Mouse (Mus musculus) gastrocnemius, postnatal 10 days (tissue): ENCODE data around the gene Sema6b. TPM values are rescaled to one million over a fixed set of nuclear protein-coding genes. Genes with fewer than 3 reads are reported as not detected.
A peak's percentile ranks its signal among the peaks of the same experiment; 100 is the strongest.
"Not testable (repeated sequence)": the region's sequence is repeated elsewhere in the genome, so short reads cannot be mapped to it uniquely, and the experiment has no call there.

Source experiments
- DNase-seq: peaks from one replicate; pipeline ENCODE4 v3.0.0; 2021; ENCODE audit warnings: mixed read lengths
- total RNA-seq, 2 experiments: library from RNA; stranded (reverse); gene quantifications; 2 replicates each; pipeline ENCODE4 v1.2.3; 2021

Gene Sema6b
- total RNA-seq, 2 experiments from 2014 or later = 14.4 to 14.7 TPM

DNA sequence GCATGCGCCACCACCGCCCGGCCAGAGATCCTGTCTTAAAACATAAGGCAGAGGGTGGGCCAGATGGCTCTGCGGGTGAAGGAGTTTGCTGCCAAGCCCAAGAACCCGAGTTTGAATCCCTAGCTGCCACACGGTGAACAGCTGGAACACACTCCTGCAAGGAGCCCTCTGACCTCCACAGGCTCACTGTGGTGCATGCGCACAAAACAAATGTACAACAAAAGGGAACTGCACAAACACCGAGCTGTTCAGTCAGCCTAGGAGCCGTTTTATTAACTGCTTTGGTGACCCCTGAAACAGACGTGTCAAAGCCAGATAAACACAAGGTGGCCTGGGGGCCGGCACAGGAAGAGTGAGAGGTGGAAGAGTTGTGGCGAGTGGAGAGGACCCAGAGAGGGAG, 20.7 kb downstream of the Sema6b start:
- DNase-seq = no peak

DNA sequence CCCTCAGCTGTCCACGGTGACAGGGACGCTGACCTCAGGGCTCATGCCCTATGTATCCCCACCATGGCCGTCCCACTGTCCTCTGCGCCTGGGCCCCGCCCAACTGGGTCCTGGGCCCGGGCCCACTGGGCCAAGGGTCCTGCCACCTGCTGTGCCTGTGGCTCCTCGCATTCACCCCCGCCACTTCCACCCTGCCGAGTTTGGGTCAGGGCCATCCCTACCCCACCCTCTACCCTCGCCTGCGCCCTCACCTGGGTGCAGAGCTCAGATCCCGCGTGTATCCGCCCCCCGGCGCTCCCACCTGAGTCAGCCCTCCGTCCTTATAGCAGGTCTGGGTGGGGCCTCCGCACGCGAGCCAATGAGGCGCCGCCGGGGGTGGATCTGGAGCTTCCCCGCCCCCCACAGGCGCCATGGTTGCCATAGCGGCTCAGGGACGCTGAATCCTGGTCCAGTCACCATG, 22.9 kb downstream of the Sema6b start, which contains the start of gene Plin5:
Gene Plin5, minus strand, starts transcription at position 346 of the 460 bp plus-strand sequence.
- peak; percentile 71 for DNase-seq

DNA sequence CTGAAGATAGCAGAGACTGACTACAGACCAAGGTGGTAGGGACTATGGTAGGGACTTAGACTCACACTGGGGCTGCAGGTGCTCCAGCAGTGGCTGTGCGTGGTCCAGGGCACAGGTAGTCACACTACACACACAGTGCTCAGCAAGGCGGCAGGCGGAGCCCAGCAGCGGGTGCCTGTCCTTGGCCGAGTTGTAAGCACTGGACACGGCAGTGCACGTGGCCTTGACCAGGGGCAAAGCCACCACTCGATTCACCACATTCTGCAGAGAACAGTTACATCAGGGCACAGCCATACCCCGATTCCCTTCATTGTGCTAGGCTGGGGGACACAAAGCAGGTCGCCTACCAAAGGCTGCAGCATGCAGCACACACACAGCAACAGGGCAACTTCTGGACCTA, 23.9 kb downstream of the Sema6b start:
- no peak for DNase-seq

DNA sequence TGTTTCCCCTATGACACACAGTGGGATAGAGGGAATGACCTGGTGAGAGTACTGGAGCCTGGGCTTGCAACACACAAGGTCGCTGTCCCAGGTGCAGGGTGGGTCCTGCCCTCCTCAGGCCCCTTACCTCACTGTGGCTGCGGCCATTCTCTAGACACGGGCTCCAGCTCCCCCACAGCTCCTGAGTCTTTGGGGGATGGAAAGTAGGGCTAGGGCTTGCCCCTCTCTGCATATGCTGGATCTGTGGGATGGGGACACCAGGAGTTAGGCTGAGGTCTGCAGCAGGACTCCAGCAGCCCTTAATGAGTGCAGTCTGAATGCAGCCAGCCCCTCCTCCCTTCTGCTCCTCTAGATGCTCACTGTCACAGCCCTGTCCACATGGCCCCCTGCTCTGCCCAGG, 27.4 kb downstream of the Sema6b start:
- DNase-seq = no peak

DNA sequence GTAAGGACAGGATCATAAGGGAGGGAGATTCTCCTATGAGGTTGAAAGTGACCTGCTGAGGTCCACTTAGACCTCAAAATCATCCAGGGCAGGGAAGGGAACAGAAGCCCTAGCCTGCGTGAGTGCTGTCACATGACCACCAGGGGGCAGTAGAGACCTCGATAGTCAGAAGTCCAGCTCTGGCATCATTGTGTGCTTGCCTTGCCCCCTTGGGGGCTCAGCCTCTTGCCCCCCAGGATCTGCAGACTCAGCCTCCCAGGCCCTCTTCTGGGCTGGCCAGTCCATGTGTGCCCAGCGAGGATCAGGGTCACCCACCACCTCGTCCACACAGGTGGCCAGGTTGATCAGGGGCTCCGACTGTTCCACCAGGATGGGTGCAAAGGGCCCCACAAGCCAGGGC, 28.3 kb downstream of the Sema6b start:
- peak; percentile 73 for DNase-seq

DNA sequence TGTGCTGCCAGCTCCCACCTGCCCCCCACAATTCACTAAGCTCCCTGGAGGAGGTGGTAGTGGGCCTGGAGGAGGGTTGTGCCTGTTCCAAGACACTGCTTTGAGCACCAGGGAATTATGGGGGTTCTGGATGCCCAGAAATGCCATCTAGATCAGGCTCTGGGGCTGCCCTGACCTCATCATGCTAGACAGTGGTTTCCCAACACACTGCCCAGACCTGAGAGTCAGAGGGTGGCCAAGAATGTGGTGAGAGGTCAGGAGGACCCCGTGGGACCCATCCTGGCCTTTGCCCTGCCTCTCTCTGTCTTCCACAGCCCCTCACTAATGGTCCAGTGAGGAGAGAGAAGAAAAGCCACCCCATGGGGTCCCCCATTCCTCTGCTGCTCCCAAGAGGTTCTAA, 29.1 kb downstream of the Sema6b start:
- no peak for DNase-seq

DNA sequence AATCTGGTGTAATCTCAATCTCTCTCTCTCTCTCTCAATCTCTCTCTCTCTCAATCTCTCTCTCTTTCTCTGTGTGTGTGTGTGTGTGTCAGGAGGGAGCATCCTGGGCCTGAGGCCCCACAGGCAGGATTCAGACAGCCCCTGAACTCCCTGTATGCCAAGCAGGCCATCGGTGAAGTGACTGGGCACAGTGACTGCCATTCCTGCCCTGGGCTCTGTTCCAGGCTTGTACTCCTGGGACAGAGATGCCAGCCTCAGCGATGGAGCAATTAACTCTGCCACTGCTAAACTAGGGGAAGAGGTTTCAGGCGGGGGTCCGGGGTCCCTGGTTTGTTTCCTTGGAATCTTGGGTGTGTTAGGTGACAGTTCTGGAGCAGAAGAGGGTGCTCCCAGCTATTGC, 29.6 kb downstream of the Sema6b start:
- no peak for DNase-seq

DNA sequence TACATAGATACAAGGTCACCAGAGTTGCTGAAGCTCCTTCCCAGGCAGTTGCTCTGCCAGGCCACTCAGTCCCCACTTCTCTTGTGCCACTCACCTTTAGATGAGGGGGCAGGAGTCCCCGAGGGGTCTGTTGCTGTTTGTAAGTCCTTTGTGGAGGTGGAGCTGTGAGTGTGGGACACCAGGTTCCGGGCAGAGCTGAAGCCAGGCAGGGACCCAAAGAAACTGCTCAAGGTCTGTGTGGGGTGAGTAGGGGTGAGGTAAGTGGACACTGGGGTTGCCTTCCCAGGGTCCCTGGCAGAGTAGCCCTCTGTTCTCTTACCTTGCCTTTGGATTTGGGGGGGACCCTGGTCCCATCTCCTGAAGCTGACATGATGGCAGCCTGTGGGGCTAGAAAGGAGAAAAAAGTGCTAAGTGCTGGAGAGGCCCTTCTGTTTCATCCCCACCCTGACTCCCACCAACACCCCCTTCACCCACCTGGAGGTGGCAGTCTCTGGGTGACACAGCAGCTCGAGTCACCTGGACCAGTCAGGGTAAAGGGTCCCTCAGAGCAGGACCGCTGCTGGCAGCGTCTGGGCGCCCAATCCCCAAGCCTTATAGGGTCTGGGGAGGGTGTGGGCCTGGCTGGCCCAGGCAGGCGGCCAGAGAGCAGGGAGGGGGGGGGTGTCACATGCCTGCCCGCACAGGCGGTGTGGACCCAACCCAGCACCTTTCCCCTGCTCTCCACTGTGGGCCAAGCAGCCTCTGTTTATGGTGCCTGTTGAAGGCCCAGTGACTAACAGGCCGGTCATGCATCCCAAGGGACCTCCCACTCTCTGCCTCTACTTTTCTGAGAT, 30.7 kb downstream of the Sema6b start, which contains the start of gene Plin4:
Gene Plin4, minus strand, starts transcription at position 585 of the 833 bp plus-strand sequence.
- DNase-seq = peak; percentile 66

DNA sequence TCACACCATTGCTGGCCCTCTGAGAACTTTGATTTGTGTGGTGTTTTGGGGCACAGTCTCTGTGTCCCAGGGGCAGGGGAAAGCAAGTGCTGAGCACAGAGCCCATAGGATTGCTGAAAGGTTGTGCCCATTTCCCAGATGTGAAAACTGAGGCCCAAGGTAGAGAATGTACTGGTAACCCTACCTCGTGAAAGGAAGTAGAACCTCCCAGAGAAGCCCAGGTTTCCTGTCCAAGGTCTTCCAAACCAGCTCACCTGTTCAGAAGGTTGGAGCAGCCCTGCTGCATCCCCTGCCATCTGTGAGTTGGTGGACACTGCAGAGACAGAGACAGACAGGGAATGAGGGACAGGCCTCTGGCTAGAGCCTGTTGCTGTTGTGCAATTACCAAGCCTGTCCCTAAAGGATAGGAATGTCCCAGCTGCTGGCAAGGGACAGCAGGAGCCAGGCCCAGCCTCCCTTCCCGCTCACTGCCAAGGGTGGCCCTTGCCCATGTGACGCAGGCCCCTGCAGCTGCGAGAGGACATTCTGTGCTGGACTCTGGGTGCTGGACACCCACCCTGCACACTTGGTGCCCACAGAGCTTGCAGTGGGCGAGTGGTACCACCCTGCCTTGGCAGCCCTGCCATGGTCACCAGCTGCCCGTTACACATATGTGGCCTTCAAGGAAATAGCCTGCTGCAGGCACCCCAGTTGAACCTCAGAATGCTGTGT, 31.7 kb downstream of the Sema6b start:
- peak; percentile 74 for DNase-seq

DNA sequence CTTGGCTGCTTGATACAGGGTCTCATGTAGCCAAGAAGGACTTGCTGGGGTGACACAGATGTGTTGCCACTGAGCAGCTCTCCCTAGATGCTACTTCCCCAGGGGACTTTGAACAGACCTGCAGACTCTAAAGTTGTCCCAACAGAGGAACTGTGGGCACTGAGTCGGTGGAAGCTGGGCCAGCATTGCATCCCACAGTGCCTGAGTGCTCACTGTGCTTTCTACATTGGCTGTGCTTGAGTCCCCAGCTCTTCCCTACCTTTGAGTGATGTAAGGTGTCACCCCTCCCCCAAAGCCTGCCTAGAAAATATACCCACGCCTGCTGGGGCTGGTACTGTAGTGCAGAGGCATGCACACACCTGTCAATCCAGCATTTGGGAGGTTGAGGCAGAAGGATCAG, 32.4 kb downstream of the Sema6b start:
- no peak for DNase-seq

DNA sequence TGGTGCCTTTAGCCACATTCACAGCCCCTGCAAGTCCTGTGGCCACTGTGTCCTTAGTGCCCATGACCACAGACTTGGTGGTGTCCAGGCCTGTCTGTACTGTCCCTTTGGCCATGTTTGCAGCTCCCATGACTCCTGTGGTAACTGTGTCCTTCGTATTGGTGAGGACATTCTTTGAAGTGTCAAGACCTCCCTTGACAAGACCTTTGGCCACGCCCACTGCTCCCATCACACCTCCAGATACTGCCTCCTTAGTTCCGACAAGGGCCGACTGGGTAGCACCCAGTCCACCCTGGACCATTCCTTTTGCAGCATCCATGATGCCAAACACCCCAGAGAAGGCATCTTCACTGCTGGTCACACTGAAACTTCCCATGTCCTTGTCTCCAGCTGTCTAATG, 33.2 kb downstream of the Sema6b start:
- DNase-seq = no peak

DNA sequence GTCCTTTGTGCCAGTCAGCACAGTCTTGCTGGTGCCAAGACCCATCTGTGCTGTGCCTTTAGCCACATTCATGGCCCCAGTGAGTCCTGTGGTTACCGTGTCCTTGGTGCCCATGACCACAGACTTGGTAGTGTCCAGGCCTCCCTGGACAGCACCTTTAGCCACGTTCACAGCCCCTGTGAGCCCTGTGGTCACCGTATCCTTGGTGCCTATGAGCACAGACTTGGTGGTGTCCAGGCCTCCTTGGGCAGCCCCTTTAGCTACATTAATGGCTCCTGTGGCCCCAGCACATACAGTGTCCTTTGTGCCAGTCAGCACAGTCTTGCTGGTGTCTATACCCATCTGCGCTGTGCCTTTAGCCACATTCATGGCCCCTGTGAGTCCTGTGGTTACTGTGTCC, 33.7 kb downstream of the Sema6b start:
- DNase-seq = not testable (repeated sequence)

DNA sequence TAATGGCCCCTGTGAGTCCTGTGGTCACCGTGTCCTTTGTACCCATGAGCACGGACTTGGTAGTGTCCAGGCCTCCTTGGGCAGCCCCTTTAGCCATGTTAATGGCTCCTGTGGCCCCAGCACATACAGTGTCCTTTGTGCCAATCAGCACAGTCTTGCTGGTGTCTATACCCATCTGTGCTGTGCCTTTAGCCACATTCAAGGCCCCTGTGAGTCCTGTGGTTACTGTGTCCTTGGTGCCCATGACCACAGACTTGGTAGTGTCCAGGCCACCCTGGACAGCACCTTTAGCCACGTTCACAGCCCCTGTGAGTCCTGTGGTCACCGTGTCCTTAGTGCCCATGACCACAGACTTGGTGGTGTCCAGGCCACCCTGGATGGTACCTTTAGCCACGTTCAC, 35.3 kb downstream of the Sema6b start:
- DNase-seq = not testable (repeated sequence)

DNA sequence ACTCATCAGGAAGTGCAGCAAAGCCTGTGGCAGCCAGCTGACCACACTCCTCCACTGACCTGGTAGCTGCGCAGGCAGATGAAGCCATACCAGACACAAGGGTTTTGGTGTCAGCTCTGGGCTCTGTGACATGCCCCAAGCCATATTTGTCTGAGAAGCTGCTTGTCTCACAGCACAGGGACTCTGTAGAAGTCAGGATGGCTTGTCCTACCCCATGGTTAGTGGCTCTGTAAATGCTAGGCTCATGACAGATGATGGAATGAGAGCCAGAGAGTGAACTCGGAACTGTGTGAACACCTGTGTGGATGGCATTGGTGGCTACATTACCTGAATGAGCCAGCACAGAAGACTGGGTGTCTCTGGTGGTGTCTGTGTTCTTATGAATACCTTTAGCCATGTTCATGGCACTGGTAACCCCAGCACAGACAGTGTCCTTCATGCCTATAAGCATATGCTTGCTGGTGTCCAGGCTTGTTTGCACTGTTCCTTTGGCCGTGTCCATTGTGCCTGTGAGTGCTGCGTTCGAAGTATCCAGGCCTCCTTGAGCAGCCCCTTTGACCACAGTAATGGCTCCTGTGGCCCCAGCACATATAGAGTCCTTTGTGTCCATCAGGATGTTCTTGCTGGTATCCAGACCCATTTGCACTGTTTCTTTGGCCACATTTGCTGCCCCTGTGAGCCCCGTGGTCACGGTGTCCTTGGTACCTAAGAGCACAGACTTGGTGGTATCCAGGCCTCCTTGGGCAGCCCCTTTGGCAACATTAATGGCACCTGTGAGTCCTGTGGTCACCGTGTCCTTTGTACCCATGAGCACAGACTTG, 36.5 kb downstream of the Sema6b start:
- no peak for DNase-seq

DNA sequence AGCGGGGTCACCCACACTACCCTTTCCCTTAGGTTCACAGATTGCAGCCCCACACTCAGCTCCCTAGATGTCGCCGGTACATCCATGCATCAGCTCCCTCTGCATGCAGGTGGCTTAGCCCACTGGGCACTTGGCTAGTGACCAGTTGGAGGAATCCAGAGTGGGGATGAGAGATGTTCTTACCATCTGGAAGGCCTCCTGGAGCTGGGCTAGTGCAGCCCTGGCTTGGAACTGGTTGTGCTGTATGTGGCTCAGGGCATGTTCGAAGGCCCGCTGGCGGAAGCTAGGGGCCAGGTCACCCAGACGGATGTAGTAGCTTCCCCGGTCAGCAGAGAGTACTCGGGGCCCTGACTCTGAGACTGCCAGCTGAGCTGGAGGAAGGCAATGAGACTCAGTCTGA, 37.2 kb downstream of the Sema6b start:
- no peak for DNase-seq

DNA sequence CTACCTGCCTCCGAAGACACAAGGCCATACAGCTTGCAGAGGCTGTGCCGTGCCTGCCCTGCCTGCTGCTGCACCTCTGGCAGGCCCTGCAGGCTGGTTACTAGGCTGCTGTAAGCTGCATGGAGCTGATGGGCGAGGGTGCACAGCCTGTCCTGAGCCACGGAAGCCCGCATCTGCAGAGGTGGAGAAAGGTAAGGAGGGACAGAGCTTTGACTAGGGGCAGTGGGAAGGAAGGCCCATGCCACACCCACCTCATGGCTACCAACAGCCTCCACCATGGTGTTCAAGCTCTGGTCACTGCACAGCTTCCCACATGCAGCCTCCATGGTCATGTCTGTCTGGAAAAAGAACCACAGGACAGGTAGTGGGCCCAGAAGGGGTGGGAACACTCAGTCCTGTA, 38.0 kb downstream of the Sema6b start:
- no peak for DNase-seq

DNA sequence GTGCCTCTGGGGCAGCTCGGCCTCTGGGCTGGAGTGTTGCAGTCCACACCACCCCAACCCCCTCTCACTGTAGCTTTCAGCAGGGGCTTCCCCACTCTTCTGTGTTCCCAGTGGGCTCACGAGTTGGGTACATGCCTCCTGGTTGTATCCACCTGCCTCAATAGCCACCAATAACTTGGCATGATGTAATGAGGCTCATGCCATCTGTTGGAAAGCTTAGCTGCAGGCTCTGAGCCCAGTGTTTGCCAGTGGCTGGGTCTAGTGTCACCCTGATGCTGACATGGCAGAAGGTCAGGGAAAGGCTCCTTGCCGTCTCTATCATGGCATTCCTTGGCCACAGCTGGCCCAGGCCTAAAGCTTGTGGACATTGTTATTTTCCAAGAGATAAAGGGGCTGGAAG, 39.3 kb downstream of the Sema6b start:
- no peak for DNase-seq

DNA sequence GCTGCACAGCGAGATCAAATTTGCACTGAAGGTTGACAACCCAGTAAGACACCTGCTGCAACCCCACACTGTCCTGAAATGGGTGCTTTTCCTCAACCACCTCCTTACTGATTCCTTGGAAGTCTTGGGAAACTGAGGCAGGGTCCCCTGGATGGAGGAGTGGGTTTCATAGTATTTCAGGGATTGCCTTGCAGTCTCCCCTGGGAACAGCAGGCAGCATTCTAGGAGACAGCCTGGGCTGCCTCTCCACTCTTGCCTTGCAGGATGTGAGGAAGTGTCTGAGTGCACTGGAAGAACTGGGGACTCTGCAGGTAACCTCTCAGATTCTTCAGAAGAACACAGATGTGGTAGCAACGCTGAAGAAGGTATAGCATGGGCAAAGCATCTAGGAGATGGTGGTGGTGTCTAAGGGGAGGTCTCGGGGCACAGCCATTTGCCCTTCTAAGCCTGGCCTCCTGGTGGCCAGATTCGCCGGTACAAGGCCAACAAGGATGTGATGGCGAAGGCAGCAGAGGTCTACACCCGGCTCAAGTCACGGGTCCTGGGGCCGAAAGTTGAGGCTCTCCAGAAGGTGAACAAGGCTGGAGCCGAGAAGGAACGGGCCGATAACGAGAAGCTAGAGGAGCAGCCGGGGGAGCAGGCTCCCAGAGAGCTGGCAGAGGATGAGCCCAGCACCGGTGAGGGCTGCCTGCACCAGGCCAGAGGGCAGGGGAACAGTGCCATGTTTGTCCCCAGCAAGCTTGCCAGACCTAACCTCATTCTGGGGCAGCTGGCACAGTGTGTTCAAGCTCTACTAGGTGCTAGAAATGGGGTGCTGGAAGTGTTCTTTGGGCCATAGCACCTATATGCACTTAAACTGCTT, 41.2 kb downstream of the Sema6b start:
- peak; percentile 53 for DNase-seq

DNA sequence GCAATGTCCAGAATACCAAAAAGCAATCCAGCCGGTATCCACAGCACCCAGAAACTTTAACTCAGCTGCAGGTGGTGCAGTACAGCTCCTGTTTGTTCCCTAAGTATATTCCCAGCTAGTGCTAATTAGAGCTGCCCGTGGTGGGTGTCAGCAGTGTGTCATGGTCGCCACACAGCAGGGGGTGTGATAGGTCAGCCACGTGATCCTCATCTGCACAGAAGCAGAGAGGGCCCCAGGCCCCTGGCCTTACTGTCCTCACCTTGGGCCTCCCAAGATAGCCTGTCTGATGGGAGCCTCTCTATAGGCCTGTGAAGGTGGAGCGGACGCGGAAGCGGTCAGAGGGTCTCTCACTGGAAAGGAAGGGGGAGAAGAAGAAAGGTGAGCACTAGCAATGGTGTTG, 42.0 kb downstream of the Sema6b start:
- DNase-seq = no peak

DNA sequence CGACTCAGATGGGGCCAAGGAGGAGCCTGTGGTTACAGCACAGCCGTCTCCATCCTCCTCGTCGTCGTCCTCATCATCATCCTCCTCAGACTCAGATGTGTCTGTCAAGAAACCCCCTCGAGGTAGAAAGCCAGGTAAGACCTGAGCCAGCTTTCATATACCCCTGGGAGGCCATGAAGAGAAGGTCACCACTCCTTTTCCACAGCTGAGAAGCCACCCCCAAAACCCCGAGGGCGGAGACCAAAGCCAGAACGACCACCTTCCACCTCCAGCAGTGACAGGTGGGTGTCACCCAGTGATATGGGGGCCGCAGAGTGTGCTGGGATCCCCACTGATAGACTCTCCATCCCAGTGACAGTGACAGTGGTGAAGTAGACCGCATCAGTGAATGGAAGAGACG, 43.3 kb downstream of the Sema6b start:
- DNase-seq = no peak

DNA sequence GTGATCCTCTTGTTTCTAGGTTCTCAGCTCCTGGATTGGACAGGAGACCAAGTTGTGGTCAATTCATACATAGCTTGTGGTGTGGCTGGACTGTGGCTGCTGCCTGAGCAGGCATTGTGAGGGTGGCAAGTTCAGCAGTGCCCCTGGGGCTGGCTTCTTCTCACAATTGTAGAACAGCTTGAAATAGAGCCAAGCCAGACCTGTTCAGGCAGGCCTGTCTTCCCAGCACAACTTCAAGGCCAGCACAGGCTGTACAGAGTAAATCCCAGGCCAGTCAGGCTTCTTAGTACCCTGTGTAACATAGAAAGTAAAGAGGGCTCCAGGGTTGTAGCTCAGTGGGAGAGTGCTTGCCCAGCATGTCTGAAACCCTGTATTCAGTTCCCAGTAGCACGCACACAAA, 47.3 kb downstream of the Sema6b start:
- no peak for DNase-seq

DNA sequence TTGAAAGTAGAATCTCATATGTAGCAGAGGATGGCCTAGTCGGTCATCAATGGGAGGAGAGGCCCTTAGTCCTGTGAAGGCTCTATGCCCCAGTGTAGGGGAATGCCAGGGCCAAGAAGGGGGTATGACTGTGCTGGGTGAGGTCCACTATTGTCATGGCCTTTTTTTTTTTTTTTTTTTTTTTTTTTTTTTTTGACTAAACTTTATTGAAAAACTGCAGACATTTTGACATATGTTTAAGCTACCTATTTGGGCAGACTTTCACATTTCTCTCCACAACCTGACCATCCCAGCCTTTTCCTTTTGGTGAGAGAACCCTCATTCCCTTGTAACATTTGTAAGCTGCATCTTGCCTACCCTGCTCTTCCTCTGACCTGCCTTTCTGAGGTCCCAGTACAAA, 47.8 kb downstream of the Sema6b start:
- no peak for DNase-seq
